Mouse (Mus musculus) right cerebral cortex, adult 2 months (tissue): ENCODE data around the gene Usp5.
A peak's percentile ranks its signal among the peaks of the same experiment; 100 is the strongest.

Experiments used
- DNase-seq, 2 experiments: peaks; one replicate each; pipeline ENCODE4 v3.0.0; 2021 to 2022; ENCODE audit warnings: low spot score in 2 of 2

Gene Usp5

GRCm38 (mm10) chr6:124787722-124788121, 41.6 kb downstream of the Usp5 start:
- no peak for DNase-seq

- no peak for DNase-seq
Measured at GRCm38 (mm10) chr6:124786756-124787420, 42.4 kb downstream of the Usp5 start.

- no peak for DNase-seq
Measured at GRCm38 (mm10) chr6:124782436-124782835, 46.8 kb downstream of the Usp5 start.

- no peak for DNase-seq
Measured at GRCm38 (mm10) chr6:124780917-124781316, 48.4 kb downstream of the Usp5 start.

- DNase-seq: no peak
Measured at GRCm38 (mm10) chr6:124779984-124780416, 49.3 kb downstream of the Usp5 start.

- DNase-seq: peak in 1 of 2 experiments; percentile 41
Measured at GRCm38 (mm10) chr6:124779222-124779983, 49.9 kb downstream of the Usp5 start, which contains the start of gene Lrrc23. Gene Lrrc23 (minus strand): TSS chr6:124779727.

- no peak for DNase-seq
Measured at GRCm38 (mm10) chr6:124770511-124770910, 58.8 kb downstream of the Usp5 start.

GRCm38 (mm10) chr6:124770013-124770412, 59.3 kb downstream of the Usp5 start:
- no peak for DNase-seq

- DNase-seq: peak; percentile 74 to 75
Measured at GRCm38 (mm10) chr6:124769101-124769765, 60.1 kb downstream of the Usp5 start, which contains the start of gene Eno2. Gene Eno2 (minus strand): TSS chr6:124769673.

GRCm38 (mm10) chr6:124768704-124769044, 60.6 kb downstream of the Usp5 start:
- no peak for DNase-seq

- DNase-seq: no peak
Measured at GRCm38 (mm10) chr6:124767920-124768703, 61.2 kb downstream of the Usp5 start.

- DNase-seq: no peak
Measured at GRCm38 (mm10) chr6:124767536-124767919, 61.8 kb downstream of the Usp5 start.

- DNase-seq: no peak
Measured at GRCm38 (mm10) chr6:124765951-124766350, 63.3 kb downstream of the Usp5 start.
